ENCODE assay signal across 8 mouse cellular contexts in genomic region chr19:36554785-36555595, GRCm38 (mm10). TPM values are rescaled to one million over a fixed set of nuclear protein-coding genes. Genes with fewer than 3 reads are reported as not detected.
DNase-seq lines count a peak whose midpoint lies in the region; ATAC-seq and TF ChIP-seq lines count a peak whose summit lies in the region.

No protein-coding gene starts in this region.

- peak overlapping the region; percentile 7; the same call in 1 of the 2 replicates for H3K27ac ChIP-seq in bone marrow, adult 2 months (ENCODE audit: control insufficient read depth, insufficient read depth, low read depth, low read length, poor library complexity)
- no peak overlapping the region for H3K27ac ChIP-seq in forebrain, embryonic 11.5 days (ENCODE audit: low read depth, low read length)
- H3K27ac ChIP-seq in hindbrain, embryonic 10.5 days = peak overlapping the region; percentile 95
- peak overlapping the region; percentile 83 for H3K27ac ChIP-seq in limb, embryonic 15.5 days
- H3K27ac ChIP-seq in neural tube, embryonic 12.5 days = peak overlapping the region; percentile 77

- no peaks in the 10 kb centered on the region for H3K9me3 ChIP-seq in forebrain, embryonic 11.5 days (ENCODE audit: control insufficient read depth, low read length)
- H3K9me3 ChIP-seq in hindbrain, embryonic 10.5 days = no peaks in the 10 kb centered on the region
- no peaks in the 10 kb centered on the region for H3K9me3 ChIP-seq in limb, embryonic 15.5 days
- H3K9me3 ChIP-seq in neural tube, embryonic 12.5 days = no peaks in the 10 kb centered on the region

- H3K4me1 ChIP-seq in bone marrow, adult 2 months (ENCODE audit: control insufficient read depth, insufficient read depth, low read length) = no peaks in the 10 kb centered on the region
- H3K4me1 ChIP-seq in forebrain, embryonic 11.5 days (replicated peaks; ENCODE audit: control insufficient read depth, insufficient read depth, low read length) = no peaks in the 10 kb centered on the region
- H3K4me1 ChIP-seq in hindbrain, embryonic 10.5 days (replicated peaks) = no peaks in the 10 kb centered on the region; the same call in 1 of the 2 replicates
- no peaks in the 10 kb centered on the region for H3K4me1 ChIP-seq in limb, embryonic 15.5 days
- 0 out of 2 replicates have a peak, but pooled peaks cover 3% of the 10 kb centered on the region for H3K4me1 ChIP-seq in neural tube, embryonic 12.5 days

- H3K4me2 ChIP-seq in forebrain, embryonic 11.5 days (ENCODE audit: low read depth, low read length, severe bottlenecking) = peak overlapping the region; percentile 75
- peak overlapping the region; percentile 80 for H3K4me2 ChIP-seq in limb, embryonic 15.5 days
- peak overlapping the region; percentile 73 for H3K4me2 ChIP-seq in neural tube, embryonic 12.5 days (replicated peaks)

- TF ChIP-seq CTCF in bone marrow, adult 2 months (IDR thresholded peaks at IDR 0.05; ENCODE audit: control insufficient read depth, insufficient read depth, low read length) = no peak

- H3K9ac ChIP-seq in forebrain, embryonic 11.5 days (ENCODE audit: low read length) = peak overlapping the region; percentile 86
- H3K9ac ChIP-seq in limb, embryonic 15.5 days = peak overlapping the region; percentile 92
- H3K9ac ChIP-seq in neural tube, embryonic 12.5 days = peak overlapping the region; percentile 83

- no peaks in the 10 kb centered on the region for H3K36me3 ChIP-seq in forebrain, embryonic 11.5 days (ENCODE audit: control insufficient read depth, insufficient read depth, low read length)
- H3K36me3 ChIP-seq in hindbrain, embryonic 10.5 days = no peaks in the 10 kb centered on the region
- H3K36me3 ChIP-seq in limb, embryonic 15.5 days = no peaks in the 10 kb centered on the region
- no peaks in the 10 kb centered on the region for H3K36me3 ChIP-seq in neural tube, embryonic 12.5 days

- H3K27me3 ChIP-seq in forebrain, embryonic 11.5 days (ENCODE audit: control insufficient read depth, insufficient read depth, low read length) = peaks cover 10% of the 10 kb centered on the region; the same call in 1 of the 2 replicates
- H3K27me3 ChIP-seq in hindbrain, embryonic 10.5 days (ENCODE audit: insufficient read depth, poor library complexity, severe bottlenecking) = peaks cover 35% of the 10 kb centered on the region
- H3K27me3 ChIP-seq in limb, embryonic 15.5 days = no peaks in the 10 kb centered on the region
- H3K27me3 ChIP-seq in neural tube, embryonic 12.5 days (replicated peaks) = peaks cover 4% of the 10 kb centered on the region; the same call in 1 of the 2 replicates

- ATAC-seq in forebrain, embryonic 11.5 days (replicated peaks; ENCODE audit: low FRiP score) = peak; percentile 87
- peak; percentile 26; the same call in 1 of the 2 replicates for ATAC-seq in limb, embryonic 15.5 days (ENCODE audit: insufficient number of reproducible peaks, low FRiP score, low TSS enrichment, low read depth)
- peak; percentile 72 for ATAC-seq in neural tube, embryonic 12.5 days (ENCODE audit: low FRiP score, low read depth)
- ATAC-seq in erythroid progenitor cell, adult 5-6 weeks (replicated peaks; ENCODE audit: low FRiP score, poor library complexity, severe bottlenecking) = no peak

- peak overlapping the region; percentile 62 for H3K4me3 ChIP-seq in bone marrow, adult 2 months (replicated peaks; ENCODE audit: control insufficient read depth, low read depth, low read length)
- H3K4me3 ChIP-seq in forebrain, embryonic 11.5 days (ENCODE audit: low read depth, low read length) = peak overlapping the region; percentile 78
- peak overlapping the region; percentile 77 for H3K4me3 ChIP-seq in hindbrain, embryonic 10.5 days
- H3K4me3 ChIP-seq in limb, embryonic 15.5 days = peak overlapping the region; percentile 80
- H3K4me3 ChIP-seq in neural tube, embryonic 12.5 days = peak overlapping the region; percentile 76

- peak; percentile 33 to 45 for DNase-seq in right cerebral cortex, adult 2 months (ENCODE audit: low spot score in 2 of 2)
- no peak for DNase-seq in right cerebral cortex, postnatal 36 days (ENCODE audit: low spot score in 2 of 2)
- DNase-seq in forebrain, embryonic 11.5 days (ENCODE audit: low spot score) = peak; percentile 82
- DNase-seq in hindbrain, embryonic 10.5 days (ENCODE audit: low spot score) = peak; percentile 77

- WGBS in bone marrow, adult 2 months = 2% methylated on average over 52 of the region's 53 CpGs
- WGBS in forebrain, embryonic 11.5 days = under 1% methylated on average over 44 of the region's 53 CpGs
- WGBS in hindbrain, embryonic 10.5 days = under 1% methylated on average over 53 of the region's 53 CpGs
- WGBS in limb, embryonic 15.5 days = under 1% methylated on average over 25 of the region's 53 CpGs
- WGBS in neural tube, embryonic 12.5 days = under 1% methylated on average over 52 of the region's 53 CpGs

- no peak for TF ChIP-seq POLR2A in bone marrow, adult 2 months (IDR thresholded peaks at IDR 0.05; ENCODE audit: borderline replicate concordance, control insufficient read depth, low read depth, low read length)

RNA-seq across cellular contexts. Expression of gene Hectd2, which starts 0.6 kb away (rescaled TPM):
- 0.87 and 0.97 TPM in 2 replicates for polyA plus RNA-seq in bone marrow, adult 2 months (2011; ENCODE audit: insufficient read depth, insufficient read length, low replicate concordance, missing spikeins)
- 5.5 and 5.6 TPM in 2 replicates for polyA plus RNA-seq in forebrain, embryonic 11.5 days (2014; fragmentation: Nextera tagmentation; extraction: Ambion mirVana)
- polyA plus RNA-seq in hindbrain, embryonic 10.5 days (2016; fragmentation: Nextera tagmentation; extraction: Ambion mirVana) = 4.7 and 7.4 TPM in 2 replicates
- polyA plus RNA-seq in limb, embryonic 15.5 days (2015; fragmentation: Nextera tagmentation; extraction: Ambion mirVana) = 3.6 and 4.5 TPM in 2 replicates
- 7.1 TPM in 2 replicates for polyA plus RNA-seq in neural tube, embryonic 12.5 days (2016; fragmentation: Nextera tagmentation; extraction: Ambion mirVana)
- 0.84 TPM in 1 of 2 replicates, not detected in the other for total RNA-seq in erythroid progenitor cell, adult 5-6 weeks (2015; ENCODE audit: low replicate concordance)
- 1.1 and 4.2 TPM in 2 replicates for total RNA-seq in erythroid progenitor cell, adult 5-6 weeks (2017; ENCODE audit: low replicate concordance)

Comparison
In these comparisons a context has a peak if more than half of its experiments do, and no peak if none do; other contexts are left out.
1. DNase-seq: peak in right cerebral cortex, adult 2 months (2 of 2), forebrain, embryonic 11.5 days (single experiment) and hindbrain, embryonic 10.5 days (single experiment); none in right cerebral cortex, postnatal 36 days (0 of 2).
2. Peak in every context shown above with its lines, with median percentiles within 50 percentile points of each other: H3K4me3 ChIP-seq, H3K4me2 ChIP-seq and H3K9ac ChIP-seq.